Mouse (Mus musculus) bone marrow, adult 2 months (tissue): ENCODE data around the gene Acot1.
"Not testable (repeated sequence)": the region's sequence is repeated elsewhere in the genome, so short reads cannot be mapped to it uniquely, and the experiment has no call there.

ENCODE experiments used
- CTCF ChIP-seq: fragments of 200-500 bp; IDR thresholded peaks from 2 replicates; pipeline ENCODE4 v1.5.1; 2011; ENCODE audit warnings: low read length, control low read depth; ENCODE audit not compliant: control insufficient read depth, insufficient read depth
- POLR2A ChIP-seq: fragments of 200-500 bp; IDR thresholded peaks from 2 replicates; pipeline ENCODE4 v1.6.1; 2011; ENCODE audit warnings: low read depth, mild to moderate bottlenecking, control low read depth, low read length, borderline replicate concordance; ENCODE audit not compliant: control insufficient read depth

DNA sequence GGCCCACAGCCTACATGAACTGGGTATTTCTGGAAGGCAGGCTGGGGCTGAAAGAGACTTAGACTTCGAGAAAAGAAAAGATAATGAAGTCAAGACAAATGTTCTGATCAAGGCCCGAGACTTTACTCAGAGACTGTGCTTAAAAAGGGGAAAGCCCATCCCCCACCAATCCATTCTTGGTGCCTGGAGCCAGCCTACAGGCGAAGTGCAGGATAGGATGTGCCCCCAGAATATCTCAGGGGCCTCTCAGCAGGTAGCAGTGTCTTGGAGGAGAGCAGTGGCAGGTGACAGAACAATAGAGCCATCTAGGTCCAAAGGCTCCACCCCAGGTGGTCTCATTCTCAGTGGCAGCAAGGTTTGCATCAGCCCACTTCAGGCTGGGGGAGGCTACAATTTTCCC is 19.0 kb downstream of the Acot1 start:
- not testable (repeated sequence) for TF ChIP-seq POLR2A, CTCF
